Mouse (Mus musculus) midbrain, postnatal 0 days (tissue): ENCODE results near the gene Trpm1. TPM values are rescaled to one million over a fixed set of nuclear protein-coding genes. Genes with fewer than 3 reads are reported as not detected.

ENCODE experiments used
- ATAC-seq: fragments of 200-750 bp; cut with Nextera tagmentation; 2 replicates; pipeline ENCODE4 v1.8.0; 2017; ENCODE audit warnings: moderate number of reproducible peaks, mild to moderate bottlenecking, moderate TSS enrichment, moderate library complexity; ENCODE audit not compliant: low FRiP score
- DNase-seq: peaks from one replicate; pipeline ENCODE4 v3.0.0-alpha.2; 2015; ENCODE audit warnings: low spot score
- H3K27ac ChIP-seq: fragments of 300-500 bp; sonication (generic); 2 replicates; pipeline ENCODE4 v1.5.1; 2014; ENCODE audit warnings: low read depth, mild to moderate bottlenecking, low read length, mixed read lengths
- H3K27me3 ChIP-seq: fragments of 300-500 bp; sonication (generic); 2 replicates; pipeline ENCODE4 v1.6.1; 2014; ENCODE audit warnings: low read length, control low read depth, mixed read lengths; ENCODE audit not compliant: insufficient read depth
- H3K36me3 ChIP-seq: fragments of 300-500 bp; sonication (generic); 2 replicates; pipeline ENCODE4 v1.6.1; 2014; ENCODE audit warnings: low read length, control low read depth, mixed read lengths; ENCODE audit not compliant: insufficient read depth
- H3K4me1 ChIP-seq: fragments of 300-500 bp; sonication (generic); 2 replicates; pipeline ENCODE4 v1.6.1; 2014; ENCODE audit warnings: mild to moderate bottlenecking, control low read depth, antibody characterized with exemption, low read length, mixed read lengths; ENCODE audit not compliant: insufficient read depth
- H3K4me2 ChIP-seq: fragments of 300-500 bp; sonication (generic); 2 replicates; pipeline ENCODE4 v1.6.1; 2014; ENCODE audit warnings: low read depth, mild to moderate bottlenecking, low read length, mixed read lengths; ENCODE audit not compliant: poor library complexity, severe bottlenecking
- H3K4me3 ChIP-seq: fragments of 300-500 bp; sonication (generic); 2 replicates; pipeline ENCODE4 v1.5.1; 2014; ENCODE audit warnings: low read depth, mild to moderate bottlenecking, low read length, moderate library complexity
- H3K9ac ChIP-seq: fragments of 300-500 bp; sonication (generic); replicated peaks from 2 replicates; pipeline ENCODE4 v1.6.1; 2014; ENCODE audit warnings: mild to moderate bottlenecking, low read length, moderate library complexity, mixed read lengths; ENCODE audit not compliant: poor library complexity, severe bottlenecking
- H3K9me3 ChIP-seq: fragments of 300-500 bp; sonication (generic); 2 replicates; pipeline ENCODE4 v1.6.1; 2016; ENCODE audit warnings: low read length, control low read depth
- CTCF ChIP-seq: IDR thresholded peaks from 2 replicates; pipeline ENCODE4 v1.5.1; 2016; ENCODE audit warnings: antibody characterized with exemption, mild to moderate bottlenecking
- WGBS: fragments of 180-500 bp; shearing (Covaris S2); extraction: QIAGEN DNeasy Blood & Tissue Kit; methylation state at CpG from one replicate; pipeline ENCODE4 v1.1.7; 2014; 5-methylcytosine and 5-hydroxymethylcytosine counted together
- polyA plus RNA-seq: library from polyadenylated mRNA; unstranded; fragments of >200 nt; fragmentation: Nextera tagmentation; extraction: Ambion mirVana; gene quantifications from 2 replicates; pipeline ENCODE4 v1.2.1, GENCODE M21; 2015
- total RNA-seq: library from RNA; depleted of rRNA; stranded (reverse); fragments of >200 nt; gene quantifications from 2 replicates; pipeline ENCODE4 v1.2.3, GENCODE M21; 2014

Trpm1 gene
- total and polyA plus RNA-seq, 2 experiments from 2014 or later: 0.16 to 0.63 TPM

- H3K27ac ChIP-seq: no peak overlapping the region
- no peak for TF ChIP-seq CTCF
- H3K4me1 ChIP-seq: no peaks in the 10 kb centered on the region
- no peaks in the 10 kb centered on the region for H3K9me3 ChIP-seq
- H3K4me2 ChIP-seq: no peak overlapping the region
- 66% methylated on average over 2 of the region's 2 CpGs for WGBS
- no peak overlapping the region for H3K4me3 ChIP-seq
- H3K36me3 ChIP-seq: no peaks in the 10 kb centered on the region
- DNase-seq: no peak
- no peak overlapping the region for H3K9ac ChIP-seq
- no peaks in the 10 kb centered on the region for H3K27me3 ChIP-seq
- no peak for ATAC-seq
Measured at GRCm38 (mm10) chr7:64149337-64149736, 4.3 kb upstream of the Trpm1 start.

GRCm38 (mm10) chr7:64149747-64150146 lies 3.9 kb upstream of the Trpm1 start:
- ATAC-seq: no peak
- 38% methylated on average over 2 of the region's 2 CpGs for WGBS
- DNase-seq: peak; percentile 49

GRCm38 (mm10) chr7:64150436-64151080 lies 3.1 kb upstream of the Trpm1 start:
- no peaks in the 10 kb centered on the region for H3K9me3 ChIP-seq
- no peaks in the 10 kb centered on the region for H3K36me3 ChIP-seq
- no peaks in the 10 kb centered on the region; the same call in 1 of the 2 replicates for H3K4me1 ChIP-seq
- no peaks in the 10 kb centered on the region for H3K27me3 ChIP-seq
- DNase-seq (no peak), ATAC-seq (no peak)
- 74% methylated on average over 6 of the region's 6 CpGs for WGBS
- no peak overlapping the region for H3K4me2 ChIP-seq
- no peak overlapping the region for H3K9ac ChIP-seq
- no peak overlapping the region for H3K4me3 ChIP-seq
- TF ChIP-seq CTCF: no peak
- H3K27ac ChIP-seq: no peak overlapping the region

More at GRCm38 (mm10) chr7:64149747-64150146, 3.9 kb upstream of the Trpm1 start:
- no peaks in the 10 kb centered on the region for H3K36me3 ChIP-seq
- no peaks in the 10 kb centered on the region for H3K27me3 ChIP-seq
- no peak overlapping the region for H3K9ac ChIP-seq
- no peaks in the 10 kb centered on the region for H3K4me1 ChIP-seq
- H3K4me2 ChIP-seq: no peak overlapping the region
- peak; percentile 69 for TF ChIP-seq CTCF
- H3K4me3 ChIP-seq: no peak overlapping the region
- H3K9me3 ChIP-seq: no peaks in the 10 kb centered on the region
- H3K27ac ChIP-seq: no peak overlapping the region

- H3K4me3 ChIP-seq: peak overlapping the region; percentile 5; the same call in 1 of the 2 replicates
- H3K9ac ChIP-seq: 0 out of 2 replicates have a peak overlapping the region, but pooled peaks have one; percentile 30
- TF ChIP-seq CTCF: no peak
- WGBS: 73% methylated on average over 4 of the region's 4 CpGs
- no peaks in the 10 kb centered on the region for H3K36me3 ChIP-seq
- peaks cover 5% of the 10 kb centered on the region; the same call in 1 of the 2 replicates for H3K4me1 ChIP-seq
- H3K4me2 ChIP-seq: peak overlapping the region; percentile 41
- no peak overlapping the region for H3K27ac ChIP-seq
- H3K27me3 ChIP-seq: no peaks in the 10 kb centered on the region
- no peak for ATAC-seq
- no peaks in the 10 kb centered on the region for H3K9me3 ChIP-seq
- DNase-seq: no peak
Measured at GRCm38 (mm10) chr7:64155226-64155625, 1.6 kb downstream of the Trpm1 start.

- TF ChIP-seq CTCF: peak; percentile 73
- WGBS: 6% methylated on average over 10 of the region's 10 CpGs
- H3K4me3 ChIP-seq: peak overlapping the region; percentile 5; the same call in 1 of the 2 replicates
- no peaks in the 10 kb centered on the region for H3K36me3 ChIP-seq
- DNase-seq (peak; percentile 89), ATAC-seq (peak; percentile 85)
- H3K9ac ChIP-seq: peak overlapping the region; percentile 30; the same call in 1 of the 2 replicates
- H3K4me2 ChIP-seq: peak overlapping the region; percentile 41
- no peak overlapping the region for H3K27ac ChIP-seq
- no peaks in the 10 kb centered on the region for H3K9me3 ChIP-seq
- peaks cover 5% of the 10 kb centered on the region; the same call in 1 of the 2 replicates for H3K4me1 ChIP-seq
- no peaks in the 10 kb centered on the region for H3K27me3 ChIP-seq
Measured at GRCm38 (mm10) chr7:64155687-64156086, 2.1 kb downstream of the Trpm1 start.

- Histone ChIP-seq H3K4me3 (no peak overlapping the region), H3K9me3 (no peaks in the 10 kb centered on the region), H3K9ac (no peak overlapping the region), H3K36me3 (no peaks in the 10 kb centered on the region), H3K4me2 (no peak overlapping the region), H3K4me1 (peaks cover 5% of the 10 kb centered on the region; the same call in 1 of the 2 replicates), H3K27me3 (no peaks in the 10 kb centered on the region), H3K27ac (no peak overlapping the region)
- DNase-seq (no peak), ATAC-seq (peak; percentile 16; the same call in 1 of the 2 replicates)
- no peak for TF ChIP-seq CTCF
- 61% methylated on average over 5 of the region's 5 CpGs for WGBS
Measured at GRCm38 (mm10) chr7:64156271-64156911, 2.8 kb downstream of the Trpm1 start.
